Comparison of ENCODE assay signal across 24 mouse cellular contexts in genomic region chr4:83888459-83889054, GRCm38 (mm10).
DNase-seq lines count a peak whose midpoint lies in the region; ATAC-seq and TF ChIP-seq lines count a peak whose summit lies in the region.
"Had no signal": no experiment of that assay in that cellular context is flagged by ENCODE, and none has a peak within 500 bp of the region (broad histone marks: within the 10 kb centered on the region; RNA-seq: fewer than 3 reads in every experiment).

No protein-coding gene starts in this region.

- no peaks in the 10 kb centered on the region for H3K79me2 ChIP-seq in CH12.LX (replicated peaks; ENCODE audit: control insufficient read depth, extremely low read depth, insufficient read depth, poor library complexity, severe bottlenecking)

- dilution Hi-C loops in CH12.LX (cut with MboI; ENCODE audit: extremely low pct_ligation_motif_present, extremely low pct_unique_long_range_greater_than_20kb, low sequenced_read_pairs): no loop called here

- TF ChIP-seq POLR2A in CH12.LX (IDR thresholded peaks at IDR 0.05; ENCODE audit: low read depth, low read length): no peak

- peaks cover 0 to 18% of the 10 kb centered on the region in 2 experiments; a peak in 2 of 4 replicates for H3K4me1 ChIP-seq in CH12.LX (ENCODE audit: control insufficient read depth in 1 of 2, insufficient read depth in 2 of 2)
- peaks cover 5% of the 10 kb centered on the region; the same call in 1 of the 2 replicates for H3K4me1 ChIP-seq in megakaryocyte, embryonic 14.5 days
- H3K4me1 ChIP-seq in forebrain, embryonic 11.5 days (replicated peaks; ENCODE audit: control insufficient read depth, insufficient read depth, low read length): no peaks in the 10 kb centered on the region
- H3K4me1 ChIP-seq: forebrain, embryonic 13.5 days; hindbrain, embryonic 15.5 days; limb, embryonic 15.5 days; neural tube, embryonic 15.5 days had no signal

- ATAC-seq in granulocyte monocyte progenitor cell, adult 5-6 weeks (replicated peaks; ENCODE audit: poor library complexity, severe bottlenecking): peak; percentile 92
- ATAC-seq in activated CD4-positive, CD25-positive, alpha-beta regulatory T cell, adult 4 months: no peak
- no peak for ATAC-seq in forebrain, embryonic 11.5 days (replicated peaks; ENCODE audit: low FRiP score)
- ATAC-seq: CD4-positive, CD25-positive, alpha-beta regulatory T cell, adult 4 months; forebrain, embryonic 13.5 days had no signal

- TF ChIP-seq CTCF in CH12.LX (conservative IDR thresholded peaks at IDR 0.05 in 1 of 2, IDR thresholded peaks at IDR 0.05 in 1 of 2; ENCODE audit: low read depth in 2 of 2, low read length in 2 of 2): no peak

- no peak overlapping the region for H3K9ac ChIP-seq in CH12.LX (ENCODE audit: insufficient read depth, low read depth)
- H3K9ac ChIP-seq in forebrain, embryonic 11.5 days (ENCODE audit: low read length): no peak overlapping the region
- H3K9ac ChIP-seq: forebrain, embryonic 13.5 days; hindbrain, embryonic 15.5 days; limb, embryonic 15.5 days; neural tube, embryonic 15.5 days had no signal

- H3K4me2 ChIP-seq in CH12.LX (ENCODE audit: insufficient read depth, low read depth, poor library complexity, severe bottlenecking): no peak overlapping the region
- no peak overlapping the region for H3K4me2 ChIP-seq in forebrain, embryonic 11.5 days (ENCODE audit: low read depth, low read length, severe bottlenecking)
- H3K4me2 ChIP-seq: forebrain, embryonic 13.5 days; hindbrain, embryonic 15.5 days; limb, embryonic 15.5 days; neural tube, embryonic 15.5 days had no signal

- in situ Hi-C loops in CH12.LX (cut with MboI; ENCODE audit: low pct_ligation_motif_present, low pct_unique_long_range_greater_than_20kb, low sequenced_read_pairs): no loop called here

- H3K9me3 ChIP-seq in CH12.LX (replicated peaks; ENCODE audit: low read length): no peaks in the 10 kb centered on the region
- 0 out of 2 replicates have a peak, but pooled peaks cover 7% of the 10 kb centered on the region for H3K9me3 ChIP-seq in megakaryocyte, embryonic 14.5 days
- no peaks in the 10 kb centered on the region for H3K9me3 ChIP-seq in forebrain, embryonic 11.5 days (ENCODE audit: control insufficient read depth, low read length)
- H3K9me3 ChIP-seq: forebrain, embryonic 13.5 days; hindbrain, embryonic 15.5 days; limb, embryonic 15.5 days; neural tube, embryonic 15.5 days had no signal

- no peak for TF ChIP-seq EP300 in CH12.LX (IDR thresholded peaks at IDR 0.05; ENCODE audit: low read length)

- 48% methylated on average over 13 of the region's 13 CpGs for WGBS in forebrain, embryonic 11.5 days

- DNase-seq in CH12.LX (ENCODE audit: extremely low read depth): peak; percentile 34
- peak; percentile 2 for DNase-seq in c-Kit-positive CD71-negative TER-119-negative erythroid progenitor cells, embryonic 14.5 days (ENCODE audit: low read depth)
- no peak for DNase-seq in kidney, postnatal 36 days
- DNase-seq in forebrain, embryonic 11.5 days (ENCODE audit: low spot score): no peak
- DNase-seq: adrenal gland, adult 8-10 months; cerebellum, adult 8-10 months; cerebellum, postnatal 36 days; gastrocnemius, adult 2 months; heart, postnatal 4 days; kidney, adult 8-10 months; kidney, postnatal 14 days; layer of hippocampus, postnatal 36 days; lung, adult 18-20 months; lung, postnatal 14 days; thymus, adult 2 months; thymus, postnatal 4 days had no signal

- no peak for TF ChIP-seq RAD21 in CH12.LX (IDR thresholded peaks at IDR 0.05; ENCODE audit: low read depth, low read length)

- peak overlapping the region in 1 of 3 experiments; percentile 47 for H3K4me3 ChIP-seq in CH12.LX (replicated peaks in 1 of 3; ENCODE audit: low read depth in 2 of 3, low read length in 2 of 3, poor library complexity in 1 of 3)
- H3K4me3 ChIP-seq in megakaryocyte, embryonic 14.5 days (replicated peaks): peak overlapping the region; percentile 59
- no peak overlapping the region for H3K4me3 ChIP-seq in forebrain, embryonic 11.5 days (ENCODE audit: low read depth, low read length)
- H3K4me3 ChIP-seq: forebrain, embryonic 13.5 days; gastrocnemius, adult 2 months; hindbrain, embryonic 15.5 days; limb, embryonic 15.5 days; neural tube, embryonic 15.5 days had no signal

- no peaks in the 10 kb centered on the region for H3K27me3 ChIP-seq in CH12.LX (replicated peaks)
- H3K27me3 ChIP-seq in megakaryocyte, embryonic 14.5 days (replicated peaks): peaks cover 2% of the 10 kb centered on the region
- no peaks in the 10 kb centered on the region for H3K27me3 ChIP-seq in forebrain, embryonic 11.5 days (ENCODE audit: control insufficient read depth, insufficient read depth, low read length)
- H3K27me3 ChIP-seq: forebrain, embryonic 13.5 days; hindbrain, embryonic 15.5 days; limb, embryonic 15.5 days; neural tube, embryonic 15.5 days had no signal

- H3K27ac ChIP-seq in CH12.LX (ENCODE audit: insufficient read depth, low read depth): no peak overlapping the region
- H3K27ac ChIP-seq in forebrain, embryonic 11.5 days (ENCODE audit: low read depth, low read length): no peak overlapping the region
- H3K27ac ChIP-seq: forebrain, embryonic 13.5 days; gastrocnemius, adult 2 months; hindbrain, embryonic 15.5 days; limb, embryonic 15.5 days; neural tube, embryonic 15.5 days had no signal

- H3K36me3 ChIP-seq in CH12.LX (replicated peaks in 1 of 2; ENCODE audit: control insufficient read depth in 1 of 2, insufficient read depth in 1 of 2, low read length in 1 of 2): peaks cover 0 to 9% of the 10 kb centered on the region in 2 experiments
- H3K36me3 ChIP-seq in megakaryocyte, embryonic 14.5 days (replicated peaks; ENCODE audit: low read length): no peaks in the 10 kb centered on the region
- H3K36me3 ChIP-seq in forebrain, embryonic 11.5 days (ENCODE audit: control insufficient read depth, insufficient read depth, low read length): no peaks in the 10 kb centered on the region
- H3K36me3 ChIP-seq: hindbrain, embryonic 15.5 days; limb, embryonic 15.5 days; neural tube, embryonic 15.5 days had no signal

TF ChIP-seq in CH12.LX, 34 proteins besides CTCF, POLR2A, EP300 and RAD21:
- TF ChIP-seq GABPA (IDR thresholded peaks at IDR 0.05; ENCODE audit: insufficient replicate concordance, low read depth, low read length) (no peak), ZC3H11A (IDR thresholded peaks at IDR 0.05; ENCODE audit: low read depth, low read length) (no peak), SIN3A (IDR thresholded peaks at IDR 0.05; ENCODE audit: low read length) (no peak), PAX5 (IDR thresholded peaks at IDR 0.05; ENCODE audit: low read length) (no peak), UBTF (IDR thresholded peaks at IDR 0.05; ENCODE audit: low read depth, low read length) (no peak), E2F4 (IDR thresholded peaks at IDR 0.05; ENCODE audit: insufficient replicate concordance, low read depth, low read length) (no peak), MAZ (IDR thresholded peaks at IDR 0.05; ENCODE audit: low read depth, low read length) (no peak), CHD2 (IDR thresholded peaks at IDR 0.05; ENCODE audit: low read length) (no peak)
TF ChIP-seq in CH12.LX: peak in this region for 0.

Comparison
In these comparisons a context has a peak if more than half of its experiments do, and no peak if none do; other contexts are left out.
1. DNase-seq: peak in CH12.LX (single experiment) and c-Kit-positive CD71-negative TER-119-negative erythroid progenitor cells, embryonic 14.5 days (single experiment); none in kidney, postnatal 36 days (0 of 2) and forebrain, embryonic 11.5 days (single experiment).